Mouse (Mus musculus) cerebellum, adult 11 months (tissue): Measurements from ENCODE around the gene Sfta2.
A peak's percentile ranks its signal among the peaks of the same experiment; 100 is the strongest.

Experiments
- DNase-seq: peaks from one replicate; pipeline ENCODE4 v3.0.0; 2022

Gene Sfta2

DNA sequence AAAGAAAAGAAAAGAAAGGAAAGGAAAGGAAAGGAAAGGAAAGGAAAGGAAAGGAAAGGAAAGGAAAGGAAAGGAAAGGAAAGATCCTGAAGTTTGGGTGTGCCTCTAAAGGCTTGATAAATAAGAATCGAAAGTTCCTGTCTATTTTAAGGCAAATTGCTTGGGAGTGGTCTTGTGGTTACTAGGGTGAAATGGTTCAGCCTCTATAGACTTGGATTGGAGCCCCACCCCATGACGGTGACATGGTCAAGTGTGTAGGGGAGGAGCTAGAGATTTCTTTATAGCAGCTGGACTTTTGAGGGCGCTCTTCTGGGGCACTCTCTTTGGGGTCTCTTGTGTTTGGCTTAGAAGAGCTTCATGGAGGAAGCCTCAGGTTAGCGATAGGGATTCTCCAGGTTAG is 7.6 kb upstream of the Sfta2 start:
- no peak for DNase-seq

- DNase-seq: no peak
These were observed 6.9 kb upstream of the Sfta2 start for GRCm38 (mm10) chr17:35594456-35594855.

DNA sequence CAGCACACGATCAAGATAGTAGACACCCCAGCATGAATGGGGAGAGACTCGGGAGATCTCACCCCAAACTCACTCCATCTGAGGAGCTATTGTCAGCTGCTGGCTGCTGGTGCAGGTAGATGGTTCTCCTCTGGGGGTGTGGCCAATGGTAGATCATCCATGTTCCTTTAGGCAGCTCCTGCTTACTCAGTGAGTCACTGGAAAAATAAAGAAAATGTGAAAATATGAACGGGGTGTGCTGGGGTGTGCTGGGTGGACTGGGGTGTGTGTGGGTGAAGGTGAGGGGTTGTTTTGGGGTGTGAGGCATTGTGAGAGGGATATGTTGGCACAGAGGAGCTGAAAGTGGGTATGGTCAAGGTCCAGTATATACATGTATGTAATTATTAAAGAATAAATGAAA is 4.0 kb upstream of the Sfta2 start:
- DNase-seq: no peak

DNA sequence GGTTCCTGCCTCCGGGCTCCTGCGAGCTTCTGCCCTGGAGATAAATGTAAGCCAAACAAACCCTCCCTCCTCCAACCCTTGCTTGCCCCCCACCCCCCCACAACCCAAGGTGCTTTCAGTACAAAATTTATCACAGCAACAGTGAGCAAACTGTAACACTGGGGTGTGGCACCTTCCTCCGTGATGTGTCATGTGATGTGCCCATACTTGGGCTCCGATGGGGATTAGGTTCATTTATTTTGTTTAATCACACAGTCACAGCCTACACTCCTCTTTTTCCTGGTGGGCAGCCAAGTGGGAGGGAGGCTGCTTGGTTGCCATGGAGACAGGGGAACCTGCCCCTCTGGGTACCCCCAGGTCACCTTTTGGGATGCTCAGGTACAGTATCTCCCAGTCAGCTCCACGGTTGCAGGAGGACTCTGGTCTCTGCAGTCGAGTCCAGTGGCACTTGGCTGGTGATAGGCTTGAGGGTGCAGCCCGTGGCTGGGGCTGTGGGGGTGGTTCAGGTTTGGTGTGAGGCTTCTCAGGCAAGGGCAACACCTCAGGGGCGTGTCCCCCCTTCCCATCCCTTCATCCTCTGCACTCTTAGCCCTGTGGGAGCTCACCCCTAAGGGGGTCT is 496 bp downstream of the Sfta2 start:
- no peak for DNase-seq

GRCm38 (mm10) chr17:35617127-35617526 is 15.8 kb downstream of the Sfta2 start:
- DNase-seq: no peak

GRCm38 (mm10) chr17:35626537-35626936 is 25.2 kb downstream of the Sfta2 start, which contains the start of gene Gm9573:
Gm9573 (minus strand) TSS chr17:35626637.
- DNase-seq: no peak

DNA sequence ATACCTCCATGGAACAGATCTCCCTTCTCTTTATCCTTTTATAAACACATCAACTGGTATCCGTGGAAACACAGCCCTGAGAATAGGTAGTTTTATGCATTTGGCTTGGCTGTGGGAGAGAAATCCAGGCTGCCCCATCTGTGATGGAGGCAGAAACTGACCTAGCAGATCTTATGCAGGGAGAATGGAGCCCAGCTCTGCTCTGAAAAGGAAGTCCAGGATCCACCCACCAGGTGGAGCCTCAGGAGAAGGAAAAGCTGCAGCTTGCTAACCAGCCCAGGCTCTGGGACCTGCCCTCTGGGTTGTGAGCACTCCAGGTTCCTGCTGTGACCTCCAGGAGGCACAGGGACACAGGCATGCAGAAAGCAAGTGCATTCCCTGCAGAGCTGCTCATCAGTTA is 32.6 kb downstream of the Sfta2 start:
- no peak for DNase-seq

GRCm38 (mm10) chr17:35635202-35635601 is 33.9 kb downstream of the Sfta2 start:
- no peak for DNase-seq

DNA sequence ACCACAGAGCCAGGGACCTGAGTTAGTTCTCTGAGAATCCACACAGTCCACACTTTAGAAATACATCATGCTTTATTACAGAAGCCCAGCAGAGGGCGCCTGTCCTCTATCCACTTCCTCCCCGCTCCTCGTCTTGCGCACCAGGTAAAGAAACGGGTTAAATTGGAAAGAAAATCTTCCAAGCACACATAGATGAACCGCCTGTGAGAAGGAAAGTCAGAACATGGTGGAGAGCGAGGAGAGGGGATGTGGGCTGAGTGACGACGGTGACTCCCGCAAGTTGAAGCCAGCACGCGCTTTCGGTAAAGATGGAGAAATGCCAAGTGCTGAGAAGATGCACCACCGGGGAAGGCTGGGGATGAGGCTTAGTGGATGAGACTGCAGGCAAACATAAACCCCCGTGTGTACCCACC is 34.4 kb downstream of the Sfta2 start:
- DNase-seq: peak; percentile 69

DNA sequence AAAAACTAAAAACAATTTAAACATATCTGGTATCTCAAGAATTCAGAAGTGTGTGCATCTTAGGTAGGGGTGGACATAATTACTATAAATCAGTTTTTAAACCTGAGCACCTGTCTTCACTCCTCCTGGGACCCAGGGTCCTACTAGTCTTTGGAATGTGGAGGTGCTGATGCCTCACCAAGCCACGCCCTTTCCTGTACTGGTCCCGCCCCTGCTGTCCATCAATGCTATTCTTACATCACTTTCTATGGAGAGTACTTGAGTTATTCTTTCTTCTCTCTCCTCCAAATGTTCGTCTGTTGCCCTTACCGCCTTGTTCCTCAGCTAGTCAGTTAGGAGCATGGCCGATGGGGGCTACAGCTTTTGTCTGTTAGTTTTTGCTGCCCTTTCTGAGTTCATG is 35.0 kb downstream of the Sfta2 start:
- DNase-seq: peak; percentile 26

GRCm38 (mm10) chr17:35638475-35639190 is 37.3 kb downstream of the Sfta2 start:
- DNase-seq: no peak

GRCm38 (mm10) chr17:35639352-35639751 is 38.0 kb downstream of the Sfta2 start:
- no peak for DNase-seq

- no peak for DNase-seq
These were observed 42.4 kb downstream of the Sfta2 start, which contains the start of gene Mucl3 for GRCm38 (mm10) chr17:35643609-35644236. Mucl3 (minus strand) TSS chr17:35643695.

GRCm38 (mm10) chr17:35649429-35649828 is 48.1 kb downstream of the Sfta2 start:
- no peak for DNase-seq

DNA sequence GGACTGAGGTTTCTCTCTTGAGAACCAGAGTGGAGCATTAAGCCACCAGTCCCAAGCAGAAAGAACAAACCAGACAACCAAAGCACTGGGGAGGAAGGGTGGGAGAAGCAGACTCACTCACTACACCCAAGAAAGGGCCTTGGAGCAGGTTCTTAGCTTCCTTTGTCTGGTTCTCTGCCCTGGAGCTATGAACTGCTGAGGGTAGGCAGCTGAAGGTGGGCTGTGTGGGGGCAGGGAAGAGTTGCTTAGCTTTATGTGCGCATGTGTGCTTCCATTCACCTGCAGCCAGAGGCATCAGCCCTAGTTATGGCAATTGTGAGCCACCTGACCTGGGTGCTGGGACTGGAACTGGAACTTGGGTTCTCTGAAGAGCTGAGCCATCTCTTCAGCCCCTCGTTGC is 51.7 kb downstream of the Sfta2 start:
- DNase-seq: no peak

GRCm38 (mm10) chr17:35665957-35666515 is 64.7 kb downstream of the Sfta2 start:
- no peak for DNase-seq

GRCm38 (mm10) chr17:35666851-35667256 is 65.5 kb downstream of the Sfta2 start:
- no peak for DNase-seq

DNA sequence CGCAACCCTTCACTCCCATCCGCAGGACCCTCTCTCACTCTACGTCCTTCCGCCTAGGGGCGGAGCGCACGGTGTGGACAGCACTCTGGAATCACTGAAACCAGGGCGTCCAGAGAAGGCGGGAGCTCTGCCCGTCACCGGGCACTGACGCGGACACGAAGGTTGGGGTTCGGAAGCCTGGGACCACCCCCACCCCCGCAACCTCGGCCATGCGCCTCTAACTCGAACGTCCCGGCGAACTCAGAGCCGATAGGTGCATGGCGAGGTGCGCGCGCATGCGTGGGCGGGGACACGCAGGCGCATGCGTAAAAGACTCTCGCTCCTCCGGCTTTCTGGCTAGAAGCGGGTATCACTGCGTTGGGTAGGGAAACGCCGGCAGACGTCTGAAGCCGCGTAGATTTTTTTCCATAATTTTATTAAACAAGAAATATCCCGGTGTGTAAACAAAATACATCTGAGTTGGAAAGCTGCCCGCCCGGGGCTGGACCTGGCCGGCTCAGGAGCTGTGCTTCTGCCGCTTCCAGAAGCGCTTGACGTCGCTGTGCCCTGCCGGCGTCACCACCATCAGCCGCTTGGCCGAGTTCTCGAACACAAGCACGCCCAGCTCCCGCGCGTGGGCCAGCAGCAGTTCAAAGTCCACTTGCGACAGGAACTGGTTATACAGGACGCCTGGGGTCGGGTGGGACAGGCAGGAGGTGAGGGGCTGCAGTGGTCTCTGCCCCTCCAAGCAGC is 66.2 kb downstream of the Sfta2 start, which contains the start of gene Vars2:
TSS of gene Vars2 (minus strand) at position 259 of the 732 bp plus-strand sequence.
- peak; percentile 98 for DNase-seq

DNA sequence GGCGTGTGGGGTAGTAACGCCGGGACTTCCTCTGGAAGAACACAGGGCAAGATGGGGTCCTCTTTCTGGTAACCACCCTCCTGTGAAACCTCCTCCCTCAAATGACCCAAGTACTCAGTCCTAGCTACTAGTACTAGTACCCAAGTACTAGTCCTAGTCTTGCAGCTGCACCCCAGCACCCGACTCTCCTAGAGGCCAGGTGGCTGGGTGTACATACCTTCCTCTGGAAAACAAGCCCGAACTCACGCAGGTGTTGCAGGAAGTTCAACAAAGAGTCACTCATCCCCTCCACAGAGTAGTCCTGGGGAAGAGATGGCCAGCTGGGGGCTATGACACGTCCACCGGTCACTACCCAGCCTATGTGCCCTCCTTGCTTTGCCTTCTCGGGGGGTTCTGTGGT is 68.4 kb downstream of the Sfta2 start:
- DNase-seq: no peak

GRCm38 (mm10) chr17:35671846-35672245 is 70.5 kb downstream of the Sfta2 start:
- no peak for DNase-seq

DNA sequence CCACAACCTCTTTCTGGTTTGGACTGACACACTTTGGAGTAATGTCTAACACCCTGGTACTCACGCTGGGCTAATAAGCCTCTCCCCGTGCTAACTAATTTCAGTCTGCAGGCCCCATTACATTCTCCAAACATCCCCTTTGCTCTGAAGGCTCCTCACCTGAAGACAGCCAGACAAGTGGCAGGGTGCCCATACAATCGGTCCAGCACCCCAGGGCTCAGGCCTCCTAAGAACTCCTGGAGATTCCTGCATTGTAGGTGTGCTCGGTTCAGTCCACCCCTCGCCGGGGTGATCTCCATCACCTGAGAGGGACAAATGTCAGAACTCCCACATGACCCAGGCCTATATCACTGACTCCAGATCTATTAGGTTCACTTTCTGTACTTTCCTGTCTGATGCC is 71.2 kb downstream of the Sfta2 start:
- no peak for DNase-seq

GRCm38 (mm10) chr17:35673416-35674035 is 72.2 kb downstream of the Sfta2 start, which contains the start of gene Gtf2h4:
Gtf2h4 (minus strand) TSS chr17:35673739.
- peak; percentile 84 for DNase-seq
